Mouse (Mus musculus) intestine, embryonic 14.5 days (tissue): ENCODE measurements around the gene Arl13b. TPM values are rescaled to one million over a fixed set of nuclear protein-coding genes. Genes with fewer than 3 reads are reported as not detected.

Experiments
- ATAC-seq: fragments of 200-750 bp; cut with Nextera tagmentation; replicated peaks from 2 replicates; pipeline ENCODE4 v1.8.0; 2017; ENCODE audit warnings: low read depth, moderate number of reproducible peaks, moderate TSS enrichment, moderate library complexity; ENCODE audit not compliant: low FRiP score, low TSS enrichment
- DNase-seq: peaks from one replicate; pipeline ENCODE4 v3.0.0-alpha.2; 2018; ENCODE audit warnings: low spot score
- H3K27ac ChIP-seq: fragments of 300-500 bp; sonication (generic); 2 replicates; pipeline ENCODE4 v1.5.1; 2014; ENCODE audit warnings: low read depth, mild to moderate bottlenecking, control low read depth
- H3K27me3 ChIP-seq: fragments of 300-500 bp; sonication (generic); replicated peaks from 2 replicates; pipeline ENCODE4 v1.6.1; 2014; ENCODE audit warnings: low read length, control low read depth; ENCODE audit not compliant: control insufficient read depth, insufficient read depth
- H3K36me3 ChIP-seq: fragments of 300-500 bp; sonication (generic); 2 replicates; pipeline ENCODE4 v1.6.1; 2014; ENCODE audit warnings: low read length, control low read depth; ENCODE audit not compliant: control insufficient read depth, insufficient read depth
- H3K4me1 ChIP-seq: fragments of 300-500 bp; sonication (generic); replicated peaks from 2 replicates; pipeline ENCODE4 v1.6.1; 2014; ENCODE audit warnings: low read length, control low read depth, mixed read lengths; ENCODE audit not compliant: control insufficient read depth, insufficient read depth
- H3K4me2 ChIP-seq: fragments of 300-500 bp; sonication (generic); 2 replicates; pipeline ENCODE4 v1.6.1; 2014; ENCODE audit warnings: low read length
- H3K4me3 ChIP-seq: fragments of 300-500 bp; sonication (generic); 2 replicates; pipeline ENCODE4 v1.5.1; 2014; ENCODE audit warnings: low read depth, low read length, control low read depth, mixed read lengths
- H3K9ac ChIP-seq: fragments of 300-500 bp; sonication (generic); 2 replicates; pipeline ENCODE4 v1.6.1; 2014; ENCODE audit warnings: mild to moderate bottlenecking, low read length
- H3K9me3 ChIP-seq: fragments of 300-500 bp; sonication (generic); 2 replicates; pipeline ENCODE4 v1.6.1; 2016; ENCODE audit warnings: low read length, control low read depth; ENCODE audit not compliant: control insufficient read depth
- WGBS: fragments of 180-500 bp; shearing (Covaris S2); extraction: QIAGEN DNeasy Blood & Tissue Kit; methylation state at CpG from one replicate; pipeline ENCODE4 v1.1.7; 2014; 5-methylcytosine and 5-hydroxymethylcytosine counted together
- polyA plus RNA-seq: library from polyadenylated mRNA; unstranded; fragments of >200 nt; fragmentation: Nextera tagmentation; extraction: Ambion mirVana; gene quantifications from 2 replicates; pipeline ENCODE4 v1.2.1, GENCODE M21; 2014

The Arl13b gene
- polyA plus RNA-seq, 1 experiment from 2014 or later = 11.4 TPM

DNA sequence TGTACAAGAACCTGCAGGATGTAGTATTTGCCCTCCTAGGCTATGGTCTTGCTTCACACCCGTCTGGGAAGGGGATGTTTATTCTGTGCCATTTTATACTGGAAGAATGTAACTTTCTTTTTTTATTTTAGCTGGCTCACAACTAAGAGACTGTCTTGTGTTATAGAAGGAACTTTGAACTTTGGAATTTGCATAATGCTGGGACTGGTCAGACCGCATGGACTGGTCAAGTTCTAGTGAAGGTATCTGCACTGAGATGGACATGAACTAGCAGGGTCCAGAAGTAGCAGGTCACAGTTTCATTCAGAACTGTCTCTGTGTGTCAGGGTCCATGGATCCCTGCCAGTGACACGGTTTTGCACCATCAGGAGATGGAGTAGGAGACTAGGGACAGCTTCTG is 47.0 kb downstream of the Arl13b start:
- Histone ChIP-seq H3K9me3 (no peaks in the 10 kb centered on the region), H3K27me3 (no peaks in the 10 kb centered on the region), H3K4me3 (no peak overlapping the region), H3K27ac (no peak overlapping the region), H3K36me3 (peaks cover 18% of the 10 kb centered on the region), H3K4me1 (no peaks in the 10 kb centered on the region), H3K9ac (no peak overlapping the region), H3K4me2 (no peak overlapping the region)
- WGBS = 80% methylated on average over 3 of the region's 3 CpGs
- no peak for ATAC-seq
- DNase-seq = no peak

DNA sequence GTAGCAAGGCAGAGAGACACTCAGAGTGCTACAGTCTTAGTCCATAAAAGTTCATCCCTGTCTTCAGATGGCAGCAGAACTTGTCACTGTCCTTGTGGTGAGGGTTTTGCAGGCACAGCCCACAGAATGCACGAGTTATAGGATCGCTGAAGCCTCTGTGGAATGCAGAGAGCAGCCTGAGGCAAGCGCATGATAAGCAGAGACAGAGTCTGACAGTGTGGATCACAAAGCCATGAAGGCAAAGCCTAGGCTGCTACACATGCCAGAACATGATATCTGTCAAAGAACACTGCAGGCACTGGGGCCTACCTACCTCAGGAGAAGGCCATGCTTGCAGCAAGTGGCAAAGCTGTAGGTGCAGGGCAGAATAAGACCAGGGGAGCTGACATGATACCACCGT is 47.4 kb downstream of the Arl13b start:
- no peak for DNase-seq
- no peak overlapping the region for H3K27ac ChIP-seq

DNA sequence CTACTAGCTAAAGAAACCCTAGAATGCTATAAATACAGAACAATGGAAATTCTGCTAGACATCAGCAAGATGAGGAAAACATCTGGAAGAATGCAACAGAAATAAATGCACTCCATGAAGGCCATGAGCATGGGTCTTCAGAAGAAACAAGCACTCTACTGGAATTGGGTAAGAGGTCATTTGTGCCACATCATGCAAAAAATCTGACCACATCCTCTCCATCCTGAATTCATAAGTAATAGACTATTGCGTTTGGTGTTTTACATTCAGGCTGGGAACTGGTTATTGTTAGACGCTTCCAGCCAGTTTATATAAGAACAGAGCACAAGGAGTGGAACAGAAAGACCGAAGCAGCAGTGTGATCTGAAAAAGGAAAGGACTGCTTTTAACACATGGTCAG is 48.0 kb downstream of the Arl13b start:
- H3K27ac ChIP-seq = no peak overlapping the region
- no peaks in the 10 kb centered on the region for H3K9me3 ChIP-seq
- no peak for ATAC-seq
- no peaks in the 10 kb centered on the region for H3K27me3 ChIP-seq
- H3K4me2 ChIP-seq = no peak overlapping the region
- no peak overlapping the region for H3K9ac ChIP-seq
- 93% methylated on average over 3 of the region's 3 CpGs for WGBS
- peaks cover 18% of the 10 kb centered on the region for H3K36me3 ChIP-seq
- H3K4me1 ChIP-seq = no peaks in the 10 kb centered on the region
- H3K4me3 ChIP-seq = no peak overlapping the region
- DNase-seq = no peak

More for the DNA sequence above, 47.4 kb downstream of the Arl13b start:
- H3K4me3 ChIP-seq = no peak overlapping the region
- no peak overlapping the region for H3K9ac ChIP-seq
- no peaks in the 10 kb centered on the region for H3K27me3 ChIP-seq
- 83% methylated on average over 4 of the region's 4 CpGs for WGBS
- no peak overlapping the region for H3K4me2 ChIP-seq
- H3K36me3 ChIP-seq = peaks cover 18% of the 10 kb centered on the region
- H3K4me1 ChIP-seq = no peaks in the 10 kb centered on the region
- H3K9me3 ChIP-seq = no peaks in the 10 kb centered on the region
- ATAC-seq = no peak

DNA sequence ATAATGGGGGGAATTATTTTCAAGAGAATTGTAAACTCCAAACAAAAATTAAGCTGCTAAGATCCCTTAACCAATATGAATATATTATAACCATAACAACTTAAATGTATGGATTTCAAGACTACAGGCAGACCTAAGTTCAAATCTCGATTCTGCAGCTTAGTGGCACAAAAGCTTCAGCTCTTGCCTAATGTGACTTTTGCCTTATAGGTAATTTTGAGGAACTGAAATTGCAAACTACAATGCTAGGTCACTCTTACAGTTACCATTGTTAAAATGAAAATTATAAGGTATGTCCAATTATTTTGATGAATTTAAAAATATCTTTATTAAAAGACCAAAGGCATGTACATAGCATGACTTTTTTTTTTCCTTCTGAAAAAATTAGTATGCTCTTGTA is 50.2 kb downstream of the Arl13b start:
- Histone ChIP-seq H3K4me1 (no peaks in the 10 kb centered on the region), H3K4me2 (no peak overlapping the region), H3K9ac (no peak overlapping the region), H3K9me3 (no peaks in the 10 kb centered on the region), H3K27ac (no peak overlapping the region), H3K4me3 (no peak overlapping the region), H3K36me3 (peaks cover 7% of the 10 kb centered on the region; the same call in 1 of the 2 replicates), H3K27me3 (no peaks in the 10 kb centered on the region)
- 93% methylated on average over 1 of the region's 1 CpGs for WGBS
- ATAC-seq (no peak), DNase-seq (no peak)

DNA sequence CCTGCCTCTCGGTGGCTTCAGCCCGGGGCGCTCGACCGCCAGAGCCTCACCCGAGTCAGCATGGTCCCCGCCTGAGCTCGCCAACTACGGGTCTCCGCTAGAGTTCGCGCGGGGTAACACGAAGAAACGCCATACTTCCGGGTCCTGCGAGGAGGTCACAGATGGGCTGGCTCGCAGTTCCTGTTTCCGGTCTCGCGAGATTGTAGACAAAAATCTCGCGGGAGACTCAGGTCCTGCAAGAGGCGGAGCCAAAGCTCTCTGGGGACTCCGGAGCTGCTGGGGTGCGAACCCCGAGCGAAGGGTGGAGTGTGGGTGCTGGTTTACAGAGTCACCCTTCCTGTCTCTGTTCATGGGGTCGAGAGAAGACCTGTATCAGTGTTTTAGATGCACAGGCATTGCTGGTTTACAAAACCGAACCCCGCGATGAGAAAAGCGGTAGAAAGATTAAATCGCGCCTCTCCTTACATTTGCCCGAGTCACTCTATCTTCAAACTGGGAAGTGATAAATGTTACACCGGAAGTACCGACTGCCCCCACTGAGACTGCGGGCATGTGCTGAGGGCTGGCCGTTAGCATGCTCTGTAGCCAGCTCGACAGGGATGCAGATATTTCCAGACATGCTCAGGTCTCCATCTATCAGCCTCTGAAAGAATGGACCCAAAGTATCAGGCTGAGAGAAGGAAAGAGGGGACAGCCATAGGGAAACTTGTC is 60.1 kb downstream of the Arl13b start, which contains the start of gene Nsun3:
Gene Nsun3 (minus strand): TSS at position 198 of the 711 bp plus-strand sequence.
- peak within 1 kb of the TSS; percentile 85 for H3K27ac ChIP-seq
- no peaks in the 10 kb centered on the region for H3K27me3 ChIP-seq
- ATAC-seq (peak; percentile 97), DNase-seq (peak; percentile 93)
- no peaks in the 10 kb centered on the region for H3K9me3 ChIP-seq
- no peaks in the 10 kb centered on the region for H3K36me3 ChIP-seq
- WGBS = 3% methylated on average over 41 of the region's 41 CpGs
- peak within 1 kb of the TSS; percentile 77 for H3K4me2 ChIP-seq
- H3K4me1 ChIP-seq = peaks cover 11% of the 10 kb centered on the region; the same call in 1 of the 2 replicates
- H3K4me3 ChIP-seq = peak within 1 kb of the TSS; percentile 79
- H3K9ac ChIP-seq = peak within 1 kb of the TSS; percentile 83

DNA sequence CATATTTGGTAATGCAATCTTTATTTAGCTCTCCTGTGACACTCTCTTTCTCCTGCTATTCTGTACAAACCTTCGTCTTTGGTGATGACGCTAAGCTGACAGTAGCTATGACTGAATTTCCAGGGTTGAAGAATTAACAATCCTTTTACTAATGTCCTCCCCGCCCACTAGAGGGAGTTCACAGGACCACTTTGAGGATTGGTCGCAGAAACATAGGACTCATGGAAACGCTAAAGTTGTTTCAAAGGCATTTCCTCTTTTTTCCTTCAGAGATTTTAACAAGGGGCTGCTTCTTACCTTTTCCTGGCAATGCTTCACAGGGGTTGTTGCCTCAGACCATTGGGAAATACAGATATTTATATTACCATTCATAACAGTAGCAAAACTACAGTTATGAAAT is 64.6 kb downstream of the Arl13b start:
- Histone ChIP-seq H3K4me2 (no peak overlapping the region), H3K27me3 (no peaks in the 10 kb centered on the region), H3K36me3 (no peaks in the 10 kb centered on the region), H3K4me3 (no peak overlapping the region), H3K9me3 (no peaks in the 10 kb centered on the region), H3K4me1 (peaks cover 9% of the 10 kb centered on the region; the same call in 1 of the 2 replicates), H3K27ac (no peak overlapping the region), H3K9ac (no peak overlapping the region)
- 62% methylated on average over 5 of the region's 5 CpGs for WGBS
- ATAC-seq = no peak
- no peak for DNase-seq

DNA sequence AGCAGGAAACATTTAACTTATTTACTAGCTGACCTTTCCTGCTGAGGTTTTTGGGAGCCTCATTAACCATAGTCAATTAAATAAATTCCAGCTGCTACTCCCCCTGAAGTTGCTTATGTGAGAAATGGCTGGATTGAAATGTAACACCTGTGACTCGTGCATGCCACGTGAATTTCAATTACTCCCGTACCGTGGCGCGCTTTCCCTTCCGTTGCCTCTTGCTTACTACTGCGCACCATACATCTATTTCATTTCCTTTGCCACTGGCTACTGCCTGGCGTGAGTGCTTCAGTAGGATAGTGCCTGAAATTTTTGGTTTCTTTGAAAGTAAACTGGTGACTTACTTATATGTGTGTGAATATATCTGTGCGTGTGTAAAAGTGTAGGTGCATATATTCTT is 68.6 kb downstream of the Arl13b start:
- Histone ChIP-seq H3K4me1 (no peaks in the 10 kb centered on the region), H3K9me3 (no peaks in the 10 kb centered on the region), H3K27me3 (no peaks in the 10 kb centered on the region), H3K27ac (no peak overlapping the region), H3K4me2 (no peak overlapping the region), H3K4me3 (no peak overlapping the region), H3K9ac (no peak overlapping the region), H3K36me3 (no peaks in the 10 kb centered on the region)
- WGBS = 77% methylated on average over 10 of the region's 10 CpGs
- DNase-seq = no peak
- no peak for ATAC-seq

DNA sequence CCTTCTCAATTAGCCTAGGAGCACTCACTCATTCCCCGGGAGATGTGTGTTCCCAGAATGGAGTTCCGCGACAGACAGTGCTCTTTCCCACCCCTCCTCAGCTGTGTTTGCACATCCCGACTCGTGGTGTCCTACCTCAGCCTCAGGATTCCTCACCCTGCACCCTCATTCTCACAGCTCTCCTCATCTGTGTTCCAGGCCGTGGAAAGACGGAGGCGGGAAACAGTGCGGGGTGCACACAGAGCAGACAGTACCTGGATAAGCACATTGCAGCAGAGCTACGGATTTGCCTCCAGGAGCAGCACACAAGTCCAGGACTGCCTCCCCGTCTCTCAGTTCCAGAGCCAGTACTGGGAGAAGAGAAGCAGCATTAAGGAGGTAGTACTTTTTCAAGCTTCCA is 70.8 kb downstream of the Arl13b start:
- H3K9ac ChIP-seq = no peak overlapping the region
- H3K4me2 ChIP-seq = no peak overlapping the region
- no peaks in the 10 kb centered on the region for H3K4me1 ChIP-seq
- WGBS = 87% methylated on average over 11 of the region's 11 CpGs
- no peak overlapping the region for H3K27ac ChIP-seq
- no peak for DNase-seq
- no peaks in the 10 kb centered on the region for H3K36me3 ChIP-seq
- no peaks in the 10 kb centered on the region for H3K27me3 ChIP-seq
- no peaks in the 10 kb centered on the region for H3K9me3 ChIP-seq
- no peak overlapping the region for H3K4me3 ChIP-seq
- no peak for ATAC-seq

DNA sequence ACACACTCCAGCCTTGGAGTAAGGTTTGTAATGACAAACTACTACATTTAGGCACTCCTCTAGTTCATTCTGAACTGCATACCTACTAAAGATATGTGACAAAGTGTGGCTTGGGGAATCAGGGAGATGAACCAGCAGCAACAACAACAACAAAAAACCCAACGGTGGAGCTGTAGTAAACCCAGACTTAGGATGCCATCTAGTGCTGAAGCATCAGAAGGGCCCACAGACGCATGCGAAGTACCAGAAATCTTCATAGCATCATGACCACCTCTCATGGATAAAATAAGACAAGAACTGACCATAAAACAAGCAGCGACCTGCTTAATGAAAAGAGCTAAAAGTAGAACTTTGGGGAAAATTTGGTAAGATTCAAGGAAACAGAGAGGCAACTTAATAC is 73.4 kb downstream of the Arl13b start:
- H3K4me1 ChIP-seq = no peaks in the 10 kb centered on the region
- no peak for ATAC-seq
- no peaks in the 10 kb centered on the region for H3K27me3 ChIP-seq
- H3K9ac ChIP-seq = no peak overlapping the region
- no peak for DNase-seq
- 86% methylated on average over 4 of the region's 4 CpGs for WGBS
- no peak overlapping the region for H3K4me2 ChIP-seq
- no peak overlapping the region for H3K27ac ChIP-seq
- no peak overlapping the region for H3K4me3 ChIP-seq
- H3K9me3 ChIP-seq = no peaks in the 10 kb centered on the region
- no peaks in the 10 kb centered on the region for H3K36me3 ChIP-seq
